Mouse (Mus musculus) kidney, postnatal 10 days (tissue): Measurements from ENCODE around the gene Spata18.

ENCODE experiments used
- DNase-seq: peaks from one replicate; pipeline ENCODE4 v3.0.0; 2021; ENCODE audit warnings: mixed read lengths

Spata18 gene

GRCm38 (mm10) chr5:73667877-73668276, 16.7 kb downstream of the Spata18 start:
- no peak for DNase-seq

GRCm38 (mm10) chr5:73669386-73669785, 18.2 kb downstream of the Spata18 start:
- no peak for DNase-seq

GRCm38 (mm10) chr5:73675604-73676003, 24.4 kb downstream of the Spata18 start:
- no peak for DNase-seq

- no peak for DNase-seq
These were observed 25.4 kb downstream of the Spata18 start for GRCm38 (mm10) chr5:73676626-73677025.

GRCm38 (mm10) chr5:73683221-73683620, 32.0 kb downstream of the Spata18 start:
- no peak for DNase-seq

- no peak for DNase-seq
These were observed 32.7 kb downstream of the Spata18 start for GRCm38 (mm10) chr5:73683706-73684409.

- peak; percentile 45 for DNase-seq
These were observed 35.0 kb downstream of the Spata18 start for GRCm38 (mm10) chr5:73686149-73686548.

GRCm38 (mm10) chr5:73688576-73688975, 37.4 kb downstream of the Spata18 start:
- no peak for DNase-seq

- DNase-seq = no peak
These were observed 39.0 kb downstream of the Spata18 start for GRCm38 (mm10) chr5:73690146-73690545.

GRCm38 (mm10) chr5:73691723-73692520, 40.7 kb downstream of the Spata18 start:
- DNase-seq = no peak

- no peak for DNase-seq
These were observed 42.6 kb downstream of the Spata18 start for GRCm38 (mm10) chr5:73693778-73694177.

- no peak for DNase-seq
These were observed 43.3 kb downstream of the Spata18 start for GRCm38 (mm10) chr5:73694254-73695015.

GRCm38 (mm10) chr5:73697700-73698099, 46.5 kb downstream of the Spata18 start:
- DNase-seq = no peak

- DNase-seq = peak; percentile 26
These were observed 50.1 kb downstream of the Spata18 start for GRCm38 (mm10) chr5:73701063-73701890.

- DNase-seq = no peak
These were observed 50.9 kb downstream of the Spata18 start for GRCm38 (mm10) chr5:73701946-73702710.

- DNase-seq = no peak
These were observed 51.9 kb downstream of the Spata18 start for GRCm38 (mm10) chr5:73703096-73703495.

GRCm38 (mm10) chr5:73704263-73704662, 53.1 kb downstream of the Spata18 start:
- no peak for DNase-seq

- no peak for DNase-seq
These were observed 53.6 kb downstream of the Spata18 start for GRCm38 (mm10) chr5:73704757-73705156.

GRCm38 (mm10) chr5:73705290-73705689, 54.1 kb downstream of the Spata18 start:
- no peak for DNase-seq

GRCm38 (mm10) chr5:73712852-73713251, 61.7 kb downstream of the Spata18 start:
- DNase-seq = peak; percentile 3

GRCm38 (mm10) chr5:73716941-73717340, 65.8 kb downstream of the Spata18 start:
- DNase-seq = peak; percentile 1
